Mouse (Mus musculus) bone marrow macrophage, adult 2 months (primary cell): ENCODE data around the gene Grwd1.

Source experiments
- CTCF ChIP-seq: IDR thresholded peaks from 2 replicates; pipeline ENCODE4 v1.5.1; 2012; ENCODE audit warnings: low read depth, mild to moderate bottlenecking, low read length, moderate library complexity
- POLR2A ChIP-seq: IDR thresholded peaks from 2 replicates; pipeline ENCODE4 v1.6.1; 2012; ENCODE audit warnings: mild to moderate bottlenecking, low read depth, low read length, borderline replicate concordance

DNA sequence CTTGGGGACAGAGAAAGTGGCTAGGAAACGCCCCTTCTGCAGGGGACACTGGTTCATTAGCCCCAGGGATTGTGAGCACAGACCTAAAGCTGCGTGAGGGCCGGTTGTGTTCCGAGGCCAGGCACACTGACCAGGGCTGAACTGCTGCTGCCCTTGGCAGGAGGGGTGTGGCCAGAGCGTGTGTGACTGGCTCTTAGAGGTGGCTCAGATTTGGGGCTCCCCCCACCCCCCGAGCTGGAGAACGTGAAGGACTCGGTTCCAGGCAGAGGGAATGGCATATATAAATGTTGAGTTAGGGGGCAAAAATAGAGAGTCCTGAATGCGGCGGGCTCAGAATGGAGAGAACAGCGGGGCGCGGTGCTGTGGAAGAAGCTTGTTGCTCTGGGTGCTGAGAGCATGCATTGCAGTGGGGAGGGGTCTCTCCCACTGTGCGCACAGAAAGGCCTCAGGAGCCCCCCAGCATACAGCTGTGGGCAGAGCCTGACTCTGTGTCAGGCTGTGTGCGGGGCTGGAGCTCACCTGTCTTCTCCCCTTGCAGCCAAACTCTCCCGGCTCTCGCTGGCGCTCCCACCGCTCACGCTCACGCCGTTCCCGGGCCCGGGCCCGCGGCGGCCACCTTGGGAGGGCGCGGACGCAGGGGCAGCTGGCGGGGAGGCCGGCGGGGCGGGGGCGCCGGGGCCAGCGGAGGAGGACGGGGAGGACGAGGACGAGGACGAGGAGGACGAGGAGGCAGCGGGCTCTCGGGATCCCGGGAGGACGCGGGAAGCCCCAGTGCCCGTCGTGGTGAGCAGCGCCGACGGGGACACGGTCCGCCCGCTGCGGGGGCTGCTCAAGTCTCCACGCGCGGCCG is 32.9 kb downstream of the Grwd1 start:
- TF ChIP-seq CTCF (no peak), POLR2A (no peak)
